Mouse (Mus musculus) brain, embryonic 14.5 days (tissue): Measurements from ENCODE around the gene Epha4.

Experiments
- CTCF ChIP-seq: fragments of 200-500 bp; IDR thresholded peaks from 2 replicates; pipeline ENCODE4 v1.5.1; 2012; ENCODE audit warnings: inconsistent platforms, mild to moderate bottlenecking, moderate library complexity, borderline replicate concordance; ENCODE audit not compliant: insufficient read depth, insufficient read length; ENCODE audit errors: extremely low read depth
- POLR2A ChIP-seq: fragments of 200-500 bp; IDR thresholded peaks from 2 replicates; pipeline ENCODE4 v1.6.1; 2012; ENCODE audit warnings: mild to moderate bottlenecking, inconsistent platforms, borderline replicate concordance; ENCODE audit not compliant: poor library complexity, insufficient read depth, insufficient read length, severe bottlenecking; ENCODE audit errors: extremely low read depth

- TF ChIP-seq CTCF (no peak), POLR2A (no peak)
These were observed 58.0 kb downstream of the Epha4 start for GRCm38 (mm10) chr1:77456695-77457445.
